Mouse (Mus musculus): ENCODE results near the gene Gpx2. TPM values are rescaled to one million over a fixed set of nuclear protein-coding genes. Genes with fewer than 3 reads are reported as not detected.

Gene Gpx2
- 0.11 and 1.1 TPM in 2 replicates for polyA plus RNA-seq (2012; rRNA removed)

GRCm38 (mm10) chr12:76795350-76795749, at the start of gene Gpx2:
Gpx2 (minus strand) TSS chr12:76795554.

GRCm38 (mm10) chr12:76822651-76823041, 27.3 kb upstream of the Gpx2 start, which contains the start of gene Rab15:
Rab15 (minus strand) TSS chr12:76822908.

GRCm38 (mm10) chr12:76765354-76765851, 30.0 kb downstream of the Gpx2 start, which contains the start of the genes Churc1 and Fntb:
Churc1 (plus strand) TSS chr12:76765538.
Fntb (plus strand) TSS chr12:76765589.

Other genes starting within 250 kb of the Gpx2 start
- gene Sptb, start 85.0 kb downstream of the Gpx2 start, polyA plus RNA-seq (2012; rRNA removed), result 3.2 and 4.4 TPM in 2 replicates
- gene Churc1, start 30.0 kb downstream of the Gpx2 start, polyA plus RNA-seq (2012; rRNA removed), result 58.9 and 62.8 TPM in 2 replicates
- gene Fntb, start 30.0 kb downstream of the Gpx2 start, polyA plus RNA-seq (2012; rRNA removed), result 37.8 and 39.0 TPM in 2 replicates
- 26.0 and 32.4 TPM in 2 replicates for gene Rab15, start 27.4 kb upstream of the Gpx2 start, polyA plus RNA-seq (2012; rRNA removed)
- gene Max, start 166.6 kb upstream of the Gpx2 start, polyA plus RNA-seq (2012; rRNA removed), result 59.8 and 64.2 TPM in 2 replicates